Mouse (Mus musculus): ENCODE results near the gene Ptcd1. TPM values are rescaled to one million over a fixed set of nuclear protein-coding genes. Genes with fewer than 3 reads are reported as not detected.
"Not testable (repeated sequence)": the region's sequence is repeated elsewhere in the genome, so short reads cannot be mapped to it uniquely, and the experiment has no call there.

Ptcd1 gene
- polyA plus RNA-seq, 1 experiment from 2014 or later, result 11.9 TPM

- Histone ChIP-seq H3K36me3 (peaks cover 13% of the 10 kb centered on the region; the same call in 1 of the 2 replicates), H3K27me3 (no peaks in the 10 kb centered on the region), H3K27ac (peak within 1 kb of the TSS; percentile 86), H3K9me3 (replicated peaks) (no peaks in the 10 kb centered on the region), H3K4me3 (peak within 1 kb of the TSS; percentile 87), H3K9ac (peak within 1 kb of the TSS; percentile 87), H3K4me2 (peak within 1 kb of the TSS; percentile 95), H3K4me1 (replicated peaks) (peaks cover 32% of the 10 kb centered on the region)
- peak; percentile 64 for ATAC-seq (replicated peaks; ENCODE audit: insufficient number of reproducible peaks, insufficient read depth, low FRiP score, low read depth)
- WGBS, result 0% methylated on average over 48 of the region's 53 CpGs
Observed at GRCm38 (mm10) chr5:145114071-145114605, 52.8 kb downstream of the Ptcd1 start, which contains the start of gene Arpc1b. Arpc1b (plus strand) TSS chr5:145114215.

- Histone ChIP-seq H3K27ac (no peak overlapping the region), H3K27me3 (no peaks in the 10 kb centered on the region), H3K9ac (peak overlapping the region; percentile 87), H3K4me1 (replicated peaks) (peaks cover 32% of the 10 kb centered on the region), H3K4me2 (peak overlapping the region; percentile 95), H3K4me3 (peak overlapping the region; percentile 87), H3K36me3 (peaks cover 18% of the 10 kb centered on the region; the same call in 1 of the 2 replicates), H3K9me3 (replicated peaks) (no peaks in the 10 kb centered on the region)
- ATAC-seq (replicated peaks; ENCODE audit: insufficient number of reproducible peaks, insufficient read depth, low FRiP score, low read depth), result no peak
- WGBS, result 34% methylated on average over 2 of the region's 2 CpGs
Observed at GRCm38 (mm10) chr5:145113416-145113815, 53.5 kb downstream of the Ptcd1 start.

GRCm38 (mm10) chr5:145112566-145112965 lies 54.3 kb downstream of the Ptcd1 start:
- Histone ChIP-seq H3K9me3 (replicated peaks) (no peaks in the 10 kb centered on the region), H3K4me1 (replicated peaks) (peaks cover 30% of the 10 kb centered on the region), H3K4me3 (no peak overlapping the region), H3K27ac (no peak overlapping the region), H3K36me3 (peaks cover 26% of the 10 kb centered on the region), H3K4me2 (no peak overlapping the region), H3K27me3 (no peaks in the 10 kb centered on the region), H3K9ac (no peak overlapping the region)
- ATAC-seq (replicated peaks; ENCODE audit: insufficient number of reproducible peaks, insufficient read depth, low FRiP score, low read depth), result no peak
- 76% methylated on average over 8 of the region's 8 CpGs for WGBS

- whole genome bisulfite sequencing, result 84% methylated on average over 6 of the region's 6 CpGs
- ATAC-seq (replicated peaks; ENCODE audit: insufficient number of reproducible peaks, insufficient read depth, low FRiP score, low read depth), result no peak
Observed at GRCm38 (mm10) chr5:145110401-145110800, 56.5 kb downstream of the Ptcd1 start.

GRCm38 (mm10) chr5:145105694-145106275 lies 61.1 kb downstream of the Ptcd1 start:
- no peak for ATAC-seq (replicated peaks; ENCODE audit: insufficient number of reproducible peaks, insufficient read depth, low FRiP score, low read depth)
- no peak overlapping the region for H3K4me2 ChIP-seq
- no peaks in the 10 kb centered on the region for H3K4me1 ChIP-seq (replicated peaks)
- no peak overlapping the region for H3K9ac ChIP-seq
- WGBS, result 79% methylated on average over 9 of the region's 9 CpGs
- no peaks in the 10 kb centered on the region for H3K27me3 ChIP-seq
- no peaks in the 10 kb centered on the region for H3K9me3 ChIP-seq (replicated peaks)
- H3K27ac ChIP-seq, result no peak overlapping the region
- no peak overlapping the region for H3K4me3 ChIP-seq
- peaks cover 85% of the 10 kb centered on the region for H3K36me3 ChIP-seq

More at GRCm38 (mm10) chr5:145110401-145110800, 56.5 kb downstream of the Ptcd1 start:
- Histone ChIP-seq H3K27me3 (no peaks in the 10 kb centered on the region), H3K4me3 (no peak overlapping the region), H3K27ac (no peak overlapping the region), H3K36me3 (peaks cover 41% of the 10 kb centered on the region), H3K4me1 (replicated peaks) (peaks cover 12% of the 10 kb centered on the region), H3K4me2 (no peak overlapping the region), H3K9ac (no peak overlapping the region), H3K9me3 (replicated peaks) (no peaks in the 10 kb centered on the region)

- H3K4me2 ChIP-seq, result no peak overlapping the region
- no peaks in the 10 kb centered on the region for H3K4me1 ChIP-seq (replicated peaks)
- no peak overlapping the region for H3K4me3 ChIP-seq
- no peaks in the 10 kb centered on the region for H3K27me3 ChIP-seq
- no peaks in the 10 kb centered on the region for H3K9me3 ChIP-seq (replicated peaks)
- H3K27ac ChIP-seq, result no peak overlapping the region
- ATAC-seq (replicated peaks; ENCODE audit: insufficient number of reproducible peaks, insufficient read depth, low FRiP score, low read depth), result no peak
- H3K9ac ChIP-seq, result no peak overlapping the region
- 81% methylated on average over 9 of the region's 9 CpGs for WGBS
- peaks cover 86% of the 10 kb centered on the region for H3K36me3 ChIP-seq
Observed at GRCm38 (mm10) chr5:145104328-145104727, 62.6 kb downstream of the Ptcd1 start.

GRCm38 (mm10) chr5:145102706-145103105 lies 64.2 kb downstream of the Ptcd1 start:
- Histone ChIP-seq H3K4me1 (replicated peaks) (no peaks in the 10 kb centered on the region), H3K27ac (no peak overlapping the region), H3K36me3 (peaks cover 82% of the 10 kb centered on the region), H3K27me3 (no peaks in the 10 kb centered on the region), H3K4me3 (no peak overlapping the region), H3K4me2 (no peak overlapping the region), H3K9ac (no peak overlapping the region), H3K9me3 (replicated peaks) (no peaks in the 10 kb centered on the region)
- 75% methylated on average over 4 of the region's 4 CpGs for WGBS
- ATAC-seq (replicated peaks; ENCODE audit: insufficient number of reproducible peaks, insufficient read depth, low FRiP score, low read depth), result no peak

- H3K27ac ChIP-seq; H3K4me1 ChIP-seq (replicated peaks); ATAC-seq (replicated peaks; ENCODE audit: insufficient number of reproducible peaks, insufficient read depth, low FRiP score, low read depth); H3K27me3 ChIP-seq; H3K9ac ChIP-seq; H3K4me2 ChIP-seq; H3K9me3 ChIP-seq (replicated peaks); H3K4me3 ChIP-seq: not testable (repeated sequence)
- 96% methylated on average over 11 of the region's 11 CpGs for WGBS
- peaks cover 89% of the 10 kb centered on the region for H3K36me3 ChIP-seq
Observed at GRCm38 (mm10) chr5:145101451-145101850, 65.5 kb downstream of the Ptcd1 start.

GRCm38 (mm10) chr5:145100960-145101359 lies 65.9 kb downstream of the Ptcd1 start:
- no peak overlapping the region for H3K4me2 ChIP-seq
- no peak for ATAC-seq (replicated peaks; ENCODE audit: insufficient number of reproducible peaks, insufficient read depth, low FRiP score, low read depth)
- H3K4me1 ChIP-seq (replicated peaks), result no peaks in the 10 kb centered on the region
- peaks cover 89% of the 10 kb centered on the region for H3K36me3 ChIP-seq
- H3K27ac ChIP-seq, result no peak overlapping the region
- no peak overlapping the region for H3K9ac ChIP-seq
- no peaks in the 10 kb centered on the region for H3K27me3 ChIP-seq
- WGBS, result 95% methylated on average over 9 of the region's 9 CpGs
- H3K9me3 ChIP-seq (replicated peaks), result no peaks in the 10 kb centered on the region
- no peak overlapping the region for H3K4me3 ChIP-seq

GRCm38 (mm10) chr5:145098340-145098821 lies 68.5 kb downstream of the Ptcd1 start:
- H3K9me3 ChIP-seq (replicated peaks), result no peaks in the 10 kb centered on the region
- peaks cover 80% of the 10 kb centered on the region for H3K36me3 ChIP-seq
- WGBS, result 87% methylated on average over 10 of the region's 10 CpGs
- no peaks in the 10 kb centered on the region for H3K4me1 ChIP-seq (replicated peaks)
- no peak overlapping the region for H3K4me2 ChIP-seq
- no peak overlapping the region for H3K4me3 ChIP-seq
- no peak overlapping the region for H3K9ac ChIP-seq
- no peak for ATAC-seq (replicated peaks; ENCODE audit: insufficient number of reproducible peaks, insufficient read depth, low FRiP score, low read depth)
- no peaks in the 10 kb centered on the region for H3K27me3 ChIP-seq
- H3K27ac ChIP-seq, result no peak overlapping the region
